Mouse (Mus musculus): Measurements from ENCODE around the gene Gipc2.
"Not testable (repeated sequence)": the region's sequence is repeated elsewhere in the genome, so short reads cannot be mapped to it uniquely, and the experiment has no call there.

The Gipc2 gene

DNA sequence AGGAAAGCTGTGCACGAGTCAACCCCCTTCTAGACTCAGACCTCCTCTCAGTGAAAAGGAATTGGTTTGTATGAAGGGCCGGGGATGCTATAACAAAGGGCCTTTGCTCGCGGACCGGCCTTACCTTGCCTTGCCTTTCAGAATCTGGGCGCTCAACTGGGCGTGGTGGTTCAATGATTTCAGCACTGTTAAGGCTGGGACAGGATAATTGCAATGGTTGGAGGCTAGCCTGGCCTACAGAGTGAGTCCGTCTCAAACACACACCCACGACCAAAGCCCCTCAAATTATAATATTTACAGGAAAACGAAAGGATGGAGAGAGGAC lies at the start of gene Gipc2:
TSS of gene Gipc2 (minus strand) at position 132 of the 325 bp plus-strand sequence.
- no peak for DNase-seq (ENCODE audit: extremely low read depth, low read depth)

GRCm38 (mm10) chr3:152213416-152213815 lies 47.4 kb upstream of the Gipc2 start:
- peak; percentile 56 for DNase-seq (ENCODE audit: extremely low read depth, low read depth)

DNA sequence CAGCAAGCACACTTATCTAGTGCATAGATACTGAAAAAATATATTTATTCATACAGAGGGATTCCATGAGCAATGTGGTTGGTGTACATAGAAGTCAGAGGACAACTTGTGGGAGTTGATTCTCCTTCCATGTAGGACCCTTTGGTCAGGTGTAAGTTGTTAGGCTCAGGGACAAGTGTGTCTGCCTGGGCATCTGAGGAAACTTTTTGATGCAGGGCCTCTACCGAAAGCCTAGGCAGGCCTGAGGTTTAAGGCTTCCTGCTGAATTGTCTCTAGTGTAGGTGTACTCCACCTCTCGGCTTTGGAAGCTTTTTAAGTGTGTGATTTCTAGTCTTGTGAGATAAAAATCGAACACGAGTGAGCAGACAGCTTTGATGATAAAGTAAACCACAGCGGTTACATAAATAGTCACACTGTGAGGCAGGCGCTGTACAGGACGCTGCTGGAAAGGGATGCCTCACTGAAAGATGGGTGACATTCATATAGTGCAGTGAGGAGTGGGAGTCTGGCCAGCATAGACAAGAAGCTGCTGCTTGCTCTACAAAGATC lies 45.8 kb upstream of the Gipc2 start:
- DNase-seq (ENCODE audit: extremely low read depth, low read depth) = peak; percentile 26

DNA sequence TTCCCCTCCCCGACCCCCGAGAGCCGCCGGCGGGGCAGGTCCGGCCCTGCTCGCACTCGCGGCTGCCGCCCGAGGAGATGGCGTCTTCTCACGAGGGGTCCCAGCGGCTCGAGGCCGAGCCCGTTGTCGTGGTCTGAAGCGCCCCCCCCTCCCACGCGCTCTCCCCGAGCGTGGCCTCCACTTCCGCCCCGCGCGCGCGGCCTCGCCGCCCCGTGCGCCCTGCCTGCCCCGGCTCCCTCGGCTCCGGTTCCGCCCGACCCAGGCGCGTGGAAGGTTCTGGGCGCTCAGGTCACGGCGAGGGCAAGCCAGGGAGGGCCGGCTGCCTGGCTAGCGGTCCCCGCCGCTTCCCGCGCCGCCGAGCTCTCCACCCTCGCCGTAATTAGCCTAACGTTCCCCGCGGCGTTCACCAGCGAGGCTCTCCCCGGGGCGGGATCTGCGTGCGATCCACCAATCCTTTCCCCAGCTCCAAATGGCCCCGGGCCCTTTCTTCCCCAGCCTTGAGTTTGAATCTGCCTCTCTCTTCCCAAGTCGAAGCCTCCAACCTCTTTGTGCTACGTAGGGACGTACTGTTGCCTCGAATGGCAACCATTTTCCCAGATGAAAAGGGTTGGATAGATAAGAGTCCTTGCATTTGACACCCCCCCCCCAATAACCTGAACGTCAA lies 44.8 kb upstream of the Gipc2 start:
- DNase-seq (ENCODE audit: extremely low read depth, low read depth) = peak; percentile 30

DNA sequence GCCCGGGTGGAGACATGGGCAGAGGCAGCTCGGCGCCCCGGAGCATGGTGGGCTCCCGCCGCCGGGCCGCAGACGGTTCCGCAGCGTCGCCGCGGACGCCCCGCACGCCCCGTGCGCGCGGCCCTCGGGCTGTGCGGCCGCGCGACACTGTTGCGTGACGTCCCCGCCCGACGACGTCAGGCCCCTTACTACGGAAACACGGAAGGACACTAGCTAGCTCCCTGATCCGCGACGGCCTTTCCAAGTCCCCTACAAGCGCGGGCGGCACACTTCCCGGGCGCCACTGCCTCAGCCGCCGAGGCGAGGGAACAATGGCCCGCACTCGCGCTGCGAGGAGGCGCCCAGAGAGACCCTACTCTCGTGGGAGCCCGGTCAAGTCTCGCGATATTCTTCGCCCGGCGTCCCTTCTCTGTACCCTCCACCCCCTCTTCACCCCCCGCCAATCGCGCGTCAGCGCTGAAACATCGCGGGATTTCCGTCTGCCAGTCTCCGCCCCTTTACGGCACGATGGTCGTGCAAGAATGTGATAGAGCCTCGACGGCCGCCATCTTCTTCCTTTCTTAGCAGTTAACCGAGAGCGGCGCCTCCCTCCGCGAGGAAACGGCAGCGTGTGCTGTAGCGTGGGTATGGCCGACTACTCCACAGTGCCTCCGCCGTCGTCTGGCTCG lies 44.1 kb upstream of the Gipc2 start, which contains the start of the genes Dnajb4 and Fubp1:
TSS of gene Dnajb4 (minus strand) at position 336 of the 668 bp plus-strand sequence.
TSS of gene Fubp1 (plus strand) at position 456 of the 668 bp plus-strand sequence.
- DNase-seq (ENCODE audit: extremely low read depth, low read depth) = peak; percentile 96

- DNase-seq (ENCODE audit: extremely low read depth, low read depth) = peak; percentile 57
These were observed 43.3 kb upstream of the Gipc2 start for GRCm38 (mm10) chr3:152209177-152209966.

DNA sequence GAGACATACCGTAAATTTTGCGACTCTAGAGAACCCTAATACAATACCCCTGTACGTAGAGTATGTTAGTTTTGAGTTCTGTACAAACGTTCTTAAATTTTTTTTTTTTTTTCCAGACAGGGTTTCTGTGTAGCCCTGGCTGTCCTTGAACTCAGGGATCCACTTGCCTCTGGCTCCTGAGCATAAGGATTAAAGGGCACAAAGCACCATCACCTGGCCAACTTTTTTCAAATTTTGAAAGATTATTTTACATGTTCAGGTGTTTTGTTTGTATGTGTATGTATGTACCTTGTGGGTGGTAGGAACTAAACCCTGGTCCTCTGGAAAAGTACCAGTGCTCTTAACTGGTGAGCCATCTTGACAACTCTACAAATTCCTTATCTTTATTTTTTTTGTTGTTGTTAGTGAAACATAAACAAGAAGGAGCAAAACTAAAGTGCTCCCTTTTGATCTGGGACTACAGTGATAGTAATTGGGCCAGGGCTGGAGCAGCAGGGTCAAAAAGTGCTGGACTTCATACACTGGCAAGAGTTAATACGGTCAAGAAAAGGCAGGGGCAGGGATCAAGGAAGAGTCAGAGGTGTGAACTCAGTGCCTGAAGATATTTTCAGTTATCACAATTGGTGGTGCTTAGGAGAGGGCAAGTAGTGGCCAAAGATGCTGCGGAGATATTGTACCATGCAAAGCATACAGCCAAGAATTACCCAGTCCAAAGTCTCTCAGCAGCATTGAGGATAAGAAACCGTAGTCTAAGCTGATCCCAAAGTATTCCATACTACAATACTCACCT lies 42.3 kb upstream of the Gipc2 start:
- no peak for DNase-seq (ENCODE audit: extremely low read depth, low read depth)

DNA sequence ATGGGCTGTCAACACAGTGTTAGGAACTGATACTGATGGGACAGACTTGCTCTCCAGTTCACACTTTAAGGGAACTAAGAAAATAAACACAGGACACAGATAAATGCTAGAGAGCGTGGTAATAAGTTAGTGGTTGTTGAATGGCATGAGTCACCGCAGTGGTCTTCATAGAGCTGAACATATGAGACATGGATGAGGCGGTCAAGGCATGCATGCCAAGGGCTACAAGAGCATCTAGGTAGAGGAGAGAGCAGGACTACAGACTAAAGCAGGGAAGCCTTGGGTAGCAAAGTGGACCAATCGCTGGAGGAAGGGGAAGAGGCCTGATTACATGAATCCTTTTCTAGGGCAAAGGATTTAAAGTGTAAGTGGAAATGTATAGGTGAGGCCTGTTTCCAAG lies 41.1 kb upstream of the Gipc2 start:
- no peak for DNase-seq (ENCODE audit: extremely low read depth, low read depth)

- no peak for DNase-seq (ENCODE audit: extremely low read depth, low read depth)
These were observed 38.5 kb upstream of the Gipc2 start for GRCm38 (mm10) chr3:152204577-152204976.

- DNase-seq (ENCODE audit: extremely low read depth, low read depth) = no peak
These were observed 38.0 kb upstream of the Gipc2 start for GRCm38 (mm10) chr3:152203996-152204395.

- no peak for DNase-seq (ENCODE audit: extremely low read depth, low read depth)
These were observed 37.4 kb upstream of the Gipc2 start for GRCm38 (mm10) chr3:152203411-152203810.

DNA sequence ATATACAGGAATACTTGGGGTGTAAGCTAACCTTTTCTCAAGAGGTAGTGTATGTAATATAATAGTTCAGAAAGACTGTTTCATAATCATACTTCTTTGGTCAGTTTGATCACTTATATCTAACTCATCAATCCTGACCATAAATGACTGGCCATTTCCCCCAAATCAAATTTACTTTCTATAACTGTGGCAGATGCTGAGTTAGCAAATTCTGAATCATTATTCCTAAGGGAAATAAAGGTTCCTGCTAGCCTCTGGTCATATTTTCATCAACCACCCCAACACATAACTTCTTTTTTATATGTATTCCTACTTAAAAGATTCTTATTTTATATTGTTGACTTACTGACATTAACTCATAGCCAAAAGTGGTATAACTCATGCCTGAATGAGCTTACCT lies 36.9 kb upstream of the Gipc2 start:
- no peak for DNase-seq (ENCODE audit: extremely low read depth, low read depth)

GRCm38 (mm10) chr3:152201651-152202050 lies 35.6 kb upstream of the Gipc2 start:
- DNase-seq (ENCODE audit: extremely low read depth, low read depth) = no peak

- DNase-seq (ENCODE audit: extremely low read depth, low read depth) = no peak
These were observed 35.2 kb upstream of the Gipc2 start for GRCm38 (mm10) chr3:152201181-152201580.

- DNase-seq (ENCODE audit: extremely low read depth, low read depth) = no peak
These were observed 33.1 kb upstream of the Gipc2 start for GRCm38 (mm10) chr3:152199125-152199524.

DNA sequence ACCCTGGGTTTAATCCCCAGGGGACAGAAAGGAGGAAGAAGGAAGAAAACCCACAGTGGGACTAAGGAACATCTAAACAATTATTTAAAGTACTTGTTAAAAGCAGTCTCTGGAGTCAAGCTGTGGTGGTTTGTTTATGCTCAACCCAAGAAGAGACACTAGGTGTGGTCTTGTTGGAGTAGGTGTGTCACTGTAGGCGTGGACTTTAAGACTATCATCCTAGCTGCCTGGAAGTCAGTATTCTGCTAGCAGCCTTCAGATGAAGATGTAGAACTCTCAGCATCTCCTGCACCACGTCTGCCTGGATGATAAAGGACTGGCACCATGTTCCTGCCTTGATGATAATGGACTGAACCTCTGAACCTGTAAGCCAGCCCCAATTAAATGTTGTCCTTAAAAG lies 31.2 kb upstream of the Gipc2 start:
- not testable (repeated sequence) for DNase-seq (ENCODE audit: extremely low read depth, low read depth)

DNA sequence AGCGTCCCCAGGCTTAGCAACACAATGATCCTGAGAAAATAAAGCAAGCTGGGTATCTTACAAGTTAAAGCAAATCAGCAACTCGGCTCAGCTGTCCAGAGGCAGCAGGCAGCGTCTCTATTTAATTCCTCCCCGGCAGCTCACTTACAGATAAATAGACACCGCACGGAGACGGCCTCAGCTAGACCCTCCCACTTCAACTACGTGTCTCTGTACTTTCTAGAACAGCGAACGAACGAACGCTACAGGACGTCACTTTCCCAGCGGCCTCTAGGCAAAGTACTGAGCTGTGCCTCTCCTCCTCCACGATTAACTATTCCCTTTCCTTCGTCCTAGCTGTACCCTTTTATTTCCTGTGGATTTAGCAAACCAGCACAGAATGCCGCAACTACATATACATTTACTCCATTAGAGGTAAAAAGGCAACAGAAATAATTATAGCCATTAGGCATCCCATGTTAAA lies 27.6 kb upstream of the Gipc2 start:
- DNase-seq (ENCODE audit: extremely low read depth, low read depth) = peak; percentile 99

GRCm38 (mm10) chr3:152193177-152193576 lies 27.1 kb upstream of the Gipc2 start:
- no peak for DNase-seq (ENCODE audit: extremely low read depth, low read depth)

GRCm38 (mm10) chr3:152192238-152192931 lies 26.4 kb upstream of the Gipc2 start:
- DNase-seq (ENCODE audit: extremely low read depth, low read depth) = peak; percentile 74

- DNase-seq (ENCODE audit: extremely low read depth, low read depth) = peak; percentile 77
These were observed 25.8 kb upstream of the Gipc2 start for GRCm38 (mm10) chr3:152191791-152192237.

Measured in MEL-GATA-1-ER (cell line).